Mouse (Mus musculus): ENCODE results near the gene Gbx2. TPM values are rescaled to one million over a fixed set of nuclear protein-coding genes. Genes with fewer than 3 reads are reported as not detected.

Gbx2 gene
- polyA plus RNA-seq, 1 experiment = 0.11 TPM

GRCm38 (mm10) chr1:89899036-89899435, 31.9 kb downstream of the Gbx2 start:
- Histone ChIP-seq H3K4me1 (ENCODE audit: control insufficient read depth, insufficient read depth, insufficient read length, low read length) (no peaks in the 10 kb centered on the region), H3K36me3 (ENCODE audit: control insufficient read depth, insufficient read depth, low read length) (no peaks in the 10 kb centered on the region), H3K4me3 (ENCODE audit: low read depth, low read length) (no peak overlapping the region), H3K27ac (ENCODE audit: insufficient read depth, low read depth, low read length) (no peak overlapping the region), H3K27me3 (ENCODE audit: control insufficient read depth, insufficient read depth, low read length) (no peaks in the 10 kb centered on the region)
- TF ChIP-seq CTCF (IDR thresholded peaks at IDR 0.05; ENCODE audit: extremely low read depth, insufficient read length, insufficient replicate concordance, low read depth, low read length) (no peak), POLR2A (IDR thresholded peaks at IDR 0.05; ENCODE audit: low read depth, low read length) (no peak)
- WGBS = 77% methylated on average over 2 of the region's 2 CpGs

- Histone ChIP-seq H3K36me3 (ENCODE audit: control insufficient read depth, insufficient read depth, low read length) (no peaks in the 10 kb centered on the region; the same call in 1 of the 2 replicates), H3K4me3 (ENCODE audit: low read depth, low read length) (no peak overlapping the region), H3K4me1 (ENCODE audit: control insufficient read depth, insufficient read depth, insufficient read length, low read length) (no peaks in the 10 kb centered on the region), H3K27ac (ENCODE audit: insufficient read depth, low read depth, low read length) (no peak overlapping the region), H3K27me3 (ENCODE audit: control insufficient read depth, insufficient read depth, low read length) (no peaks in the 10 kb centered on the region)
- TF ChIP-seq POLR2A (IDR thresholded peaks at IDR 0.05; ENCODE audit: low read depth, low read length) (no peak), CTCF (IDR thresholded peaks at IDR 0.05; ENCODE audit: extremely low read depth, insufficient read length, insufficient replicate concordance, low read depth, low read length) (no peak)
- 81% methylated on average over 5 of the region's 5 CpGs for WGBS
Observed at GRCm38 (mm10) chr1:89895801-89896200, 35.2 kb downstream of the Gbx2 start.

GRCm38 (mm10) chr1:89892281-89892680, 38.7 kb downstream of the Gbx2 start:
- no peaks in the 10 kb centered on the region for H3K27me3 ChIP-seq (ENCODE audit: control insufficient read depth, insufficient read depth, low read length)
- WGBS = 81% methylated on average over 7 of the region's 7 CpGs
- no peak overlapping the region for H3K27ac ChIP-seq (ENCODE audit: insufficient read depth, low read depth, low read length)

GRCm38 (mm10) chr1:89891400-89891799, 39.6 kb downstream of the Gbx2 start:
- H3K4me1 ChIP-seq (ENCODE audit: control insufficient read depth, insufficient read depth, insufficient read length, low read length) = no peaks in the 10 kb centered on the region
- WGBS = 88% methylated on average over 6 of the region's 6 CpGs
- no peak overlapping the region for H3K27ac ChIP-seq (ENCODE audit: insufficient read depth, low read depth, low read length)
- TF ChIP-seq CTCF (IDR thresholded peaks at IDR 0.05; ENCODE audit: extremely low read depth, insufficient read length, insufficient replicate concordance, low read depth, low read length) (no peak), POLR2A (IDR thresholded peaks at IDR 0.05; ENCODE audit: low read depth, low read length) (no peak)
- no peaks in the 10 kb centered on the region for H3K27me3 ChIP-seq (ENCODE audit: control insufficient read depth, insufficient read depth, low read length)
- H3K4me3 ChIP-seq (ENCODE audit: low read depth, low read length) = no peak overlapping the region
- H3K36me3 ChIP-seq (ENCODE audit: control insufficient read depth, insufficient read depth, low read length) = peaks cover 27% of the 10 kb centered on the region

More at GRCm38 (mm10) chr1:89892281-89892680, 38.7 kb downstream of the Gbx2 start:
- no peaks in the 10 kb centered on the region for H3K4me1 ChIP-seq (ENCODE audit: control insufficient read depth, insufficient read depth, insufficient read length, low read length)
- TF ChIP-seq POLR2A (IDR thresholded peaks at IDR 0.05; ENCODE audit: low read depth, low read length) (no peak), CTCF (IDR thresholded peaks at IDR 0.05; ENCODE audit: extremely low read depth, insufficient read length, insufficient replicate concordance, low read depth, low read length) (no peak)
- no peak overlapping the region for H3K4me3 ChIP-seq (ENCODE audit: low read depth, low read length)
- H3K36me3 ChIP-seq (ENCODE audit: control insufficient read depth, insufficient read depth, low read length) = peaks cover 27% of the 10 kb centered on the region

- WGBS = 50% methylated on average over 4 of the region's 4 CpGs
- H3K27me3 ChIP-seq (ENCODE audit: control insufficient read depth, insufficient read depth, low read length) = no peaks in the 10 kb centered on the region
- peaks cover 27% of the 10 kb centered on the region for H3K36me3 ChIP-seq (ENCODE audit: control insufficient read depth, insufficient read depth, low read length)
- peaks cover 3% of the 10 kb centered on the region; the same call in 1 of the 2 replicates for H3K4me1 ChIP-seq (ENCODE audit: control insufficient read depth, insufficient read depth, insufficient read length, low read length)
- H3K4me3 ChIP-seq (ENCODE audit: low read depth, low read length) = no peak overlapping the region
- TF ChIP-seq POLR2A (IDR thresholded peaks at IDR 0.05; ENCODE audit: low read depth, low read length) = no peak
- no peak for TF ChIP-seq CTCF (IDR thresholded peaks at IDR 0.05; ENCODE audit: extremely low read depth, insufficient read length, insufficient replicate concordance, low read depth, low read length)
- no peak overlapping the region for H3K27ac ChIP-seq (ENCODE audit: insufficient read depth, low read depth, low read length)
Observed at GRCm38 (mm10) chr1:89885696-89886095, 45.3 kb downstream of the Gbx2 start.

- no peak overlapping the region for H3K27ac ChIP-seq (ENCODE audit: insufficient read depth, low read depth, low read length)
- no peaks in the 10 kb centered on the region for H3K27me3 ChIP-seq (ENCODE audit: control insufficient read depth, insufficient read depth, low read length)
- H3K4me3 ChIP-seq (ENCODE audit: low read depth, low read length) = no peak overlapping the region
- H3K4me1 ChIP-seq (ENCODE audit: control insufficient read depth, insufficient read depth, insufficient read length, low read length) = peaks cover 3% of the 10 kb centered on the region; the same call in 1 of the 2 replicates
- TF ChIP-seq POLR2A (IDR thresholded peaks at IDR 0.05; ENCODE audit: low read depth, low read length) (no peak), CTCF (IDR thresholded peaks at IDR 0.05; ENCODE audit: extremely low read depth, insufficient read length, insufficient replicate concordance, low read depth, low read length) (no peak)
- H3K36me3 ChIP-seq (ENCODE audit: control insufficient read depth, insufficient read depth, low read length) = peaks cover 19% of the 10 kb centered on the region
- 77% methylated on average over 8 of the region's 8 CpGs for WGBS
Observed at GRCm38 (mm10) chr1:89884335-89884734, 46.6 kb downstream of the Gbx2 start.

GRCm38 (mm10) chr1:89880834-89881233, 50.1 kb downstream of the Gbx2 start:
- 87% methylated on average over 10 of the region's 10 CpGs for WGBS
- TF ChIP-seq CTCF (IDR thresholded peaks at IDR 0.05; ENCODE audit: extremely low read depth, insufficient read length, insufficient replicate concordance, low read depth, low read length) (no peak), POLR2A (IDR thresholded peaks at IDR 0.05; ENCODE audit: low read depth, low read length) (no peak)
- no peaks in the 10 kb centered on the region for H3K27me3 ChIP-seq (ENCODE audit: control insufficient read depth, insufficient read depth, low read length)
- no peak overlapping the region for H3K4me3 ChIP-seq (ENCODE audit: low read depth, low read length)
- H3K27ac ChIP-seq (ENCODE audit: insufficient read depth, low read depth, low read length) = no peak overlapping the region
- H3K4me1 ChIP-seq (ENCODE audit: control insufficient read depth, insufficient read depth, insufficient read length, low read length) = peaks cover 3% of the 10 kb centered on the region; the same call in 1 of the 2 replicates
- 0 out of 2 replicates have a peak, but pooled peaks cover 2% of the 10 kb centered on the region for H3K36me3 ChIP-seq (ENCODE audit: control insufficient read depth, insufficient read depth, low read length)
